Mouse (Mus musculus) frontal cortex, postnatal 10 days (tissue): ENCODE measurements around the gene Zar1l.
"Not testable (repeated sequence)": the region's sequence is repeated elsewhere in the genome, so short reads cannot be mapped to it uniquely, and the experiment has no call there.

Source experiments
- DNase-seq, 2 experiments: peaks; one replicate each; pipeline ENCODE4 v3.0.0; 2022; ENCODE audit warnings: low spot score in 2 of 2, mixed read lengths in 1 of 2

Gene Zar1l

GRCm38 (mm10) chr5:150518064-150518463 lies at the start of gene Zar1l:
TSS of gene Zar1l (minus strand) at chr5:150518164.
- no peak for DNase-seq

DNA sequence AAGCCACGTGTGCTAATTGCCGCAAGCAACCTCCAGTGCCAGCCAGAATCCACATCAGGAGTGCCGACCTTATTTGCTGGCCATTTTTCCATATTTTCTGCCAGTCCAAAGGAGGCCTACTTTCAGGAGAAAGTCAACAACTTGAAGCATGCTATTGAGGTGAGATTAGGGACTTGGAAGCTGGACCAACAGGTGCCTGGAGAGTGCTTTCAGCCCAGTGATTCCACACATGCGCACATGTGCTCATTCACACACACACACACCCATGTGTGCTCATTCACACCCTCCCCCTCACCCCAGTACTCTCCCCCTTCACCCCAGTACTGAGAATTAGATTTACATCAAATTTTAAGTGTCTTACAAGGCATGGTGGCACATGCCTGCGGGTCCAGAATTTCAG lies 49.0 kb upstream of the Zar1l start:
- DNase-seq, result no peak

GRCm38 (mm10) chr5:150566226-150566625 lies 48.3 kb upstream of the Zar1l start:
- peak; percentile 26 to 47 for DNase-seq

- no peak for DNase-seq
These were observed 46.5 kb upstream of the Zar1l start for GRCm38 (mm10) chr5:150564426-150564825.

- no peak for DNase-seq
These were observed 43.8 kb upstream of the Zar1l start for GRCm38 (mm10) chr5:150561783-150562182.

GRCm38 (mm10) chr5:150561376-150561775 lies 43.4 kb upstream of the Zar1l start:
- DNase-seq, result no peak

GRCm38 (mm10) chr5:150560851-150561250 lies 42.9 kb upstream of the Zar1l start:
- no peak for DNase-seq

- no peak for DNase-seq
These were observed 41.6 kb upstream of the Zar1l start for GRCm38 (mm10) chr5:150559519-150560103.

DNA sequence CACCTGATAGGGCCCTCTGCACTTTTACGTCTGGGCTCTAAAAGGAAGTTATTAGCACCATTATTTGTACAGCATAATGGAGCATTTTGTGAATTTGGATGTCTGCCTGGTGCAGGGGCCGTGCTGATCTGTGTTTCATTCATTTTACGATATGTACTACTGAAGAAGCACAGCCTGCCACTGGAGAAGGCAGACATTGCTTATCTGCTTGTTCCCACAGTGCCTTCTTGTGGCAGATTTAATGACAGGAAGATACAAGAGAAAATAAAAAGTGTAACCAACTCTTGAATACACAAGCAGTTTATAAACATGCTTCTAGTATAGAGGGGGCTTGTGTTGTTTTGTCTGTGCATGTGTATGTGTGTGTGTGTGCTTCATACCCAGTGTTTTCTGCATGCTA lies 33.7 kb upstream of the Zar1l start:
- no peak for DNase-seq

- DNase-seq, result no peak
These were observed 25.2 kb upstream of the Zar1l start for GRCm38 (mm10) chr5:150543184-150543583.

DNA sequence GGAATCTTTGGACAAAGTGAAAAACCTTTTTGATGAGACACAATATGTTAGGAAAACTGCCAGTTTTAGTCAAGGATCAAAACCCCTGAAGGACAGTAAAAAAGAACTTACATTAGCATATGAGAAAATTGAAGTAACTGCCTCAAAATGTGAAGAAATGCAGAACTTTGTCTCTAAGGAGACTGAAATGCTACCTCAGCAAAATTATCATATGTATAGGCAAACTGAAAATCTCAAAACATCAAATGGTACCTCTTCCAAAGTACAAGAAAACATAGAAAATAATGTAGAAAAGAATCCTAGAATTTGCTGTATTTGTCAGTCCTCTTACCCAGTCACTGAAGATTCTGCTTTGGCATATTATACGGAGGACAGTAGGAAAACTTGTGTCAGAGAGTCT lies 23.3 kb upstream of the Zar1l start:
- DNase-seq, result no peak

DNA sequence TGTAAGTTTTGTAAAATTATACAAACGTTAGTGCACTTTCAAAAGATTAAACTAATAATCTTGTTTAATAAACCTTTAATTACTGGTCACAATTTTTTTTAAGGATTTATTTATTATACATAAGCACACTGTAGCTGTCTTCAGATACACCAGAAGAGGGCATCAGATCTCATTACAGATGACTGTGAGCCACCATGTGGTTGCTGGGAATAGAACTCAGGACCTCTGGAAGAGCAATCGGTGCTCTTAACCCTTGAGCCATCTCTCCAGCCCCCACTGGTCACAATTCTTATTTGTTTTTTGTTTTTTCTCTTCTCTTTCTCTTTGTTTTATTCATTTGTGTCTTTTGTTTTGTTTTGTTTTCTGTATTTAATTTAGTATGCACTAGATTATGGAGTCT lies 7.3 kb upstream of the Zar1l start:
- DNase-seq, result no peak

DNA sequence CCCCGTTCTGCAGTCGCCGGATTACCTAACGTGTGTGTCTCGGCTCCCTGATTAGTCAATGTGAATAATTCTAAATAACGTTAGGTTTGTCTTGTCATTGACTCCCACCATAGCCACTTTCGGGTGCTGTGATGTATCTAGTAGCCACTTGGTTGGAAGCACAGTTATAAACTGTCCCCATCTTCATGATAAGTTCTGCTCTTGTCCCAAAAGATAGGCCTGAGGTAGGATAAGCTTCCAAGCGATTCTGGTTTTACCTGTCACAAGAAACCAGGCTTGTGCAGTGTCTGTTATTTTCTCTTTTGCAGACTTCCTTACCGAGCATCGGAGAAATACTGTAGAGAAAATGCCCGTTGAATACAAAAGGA lies 4.9 kb upstream of the Zar1l start:
- DNase-seq, result no peak

- peak; percentile 80 to 89 for DNase-seq
These were observed 4.2 kb upstream of the Zar1l start, which contains the start of gene Brca2 for GRCm38 (mm10) chr5:150521937-150522866. TSS of gene Brca2 (plus strand) at chr5:150522630.

GRCm38 (mm10) chr5:150519551-150519950 lies 1.6 kb upstream of the Zar1l start:
- DNase-seq, result no peak

- no peak for DNase-seq
These were observed 3.9 kb downstream of the Zar1l start for GRCm38 (mm10) chr5:150514027-150514426.

DNA sequence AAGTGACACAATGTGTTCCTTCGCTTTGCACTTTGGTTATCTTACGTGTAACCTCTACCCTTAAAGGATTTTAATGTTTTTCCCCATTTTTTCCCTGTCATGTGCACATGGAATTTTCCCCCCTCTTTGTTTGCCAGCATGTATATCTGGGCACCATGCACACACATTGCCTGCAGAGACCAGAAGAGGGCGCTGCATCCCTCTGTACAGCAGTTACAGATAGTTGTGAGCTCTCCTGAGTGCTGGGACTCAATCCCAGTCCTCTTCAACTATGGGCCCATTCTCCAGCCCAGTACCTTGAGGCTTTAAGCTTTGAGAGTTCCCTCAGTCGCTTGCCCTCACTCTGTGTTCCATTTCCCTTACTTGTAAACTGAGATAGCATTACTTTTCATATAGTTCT lies 4.7 kb downstream of the Zar1l start:
- no peak for DNase-seq

DNA sequence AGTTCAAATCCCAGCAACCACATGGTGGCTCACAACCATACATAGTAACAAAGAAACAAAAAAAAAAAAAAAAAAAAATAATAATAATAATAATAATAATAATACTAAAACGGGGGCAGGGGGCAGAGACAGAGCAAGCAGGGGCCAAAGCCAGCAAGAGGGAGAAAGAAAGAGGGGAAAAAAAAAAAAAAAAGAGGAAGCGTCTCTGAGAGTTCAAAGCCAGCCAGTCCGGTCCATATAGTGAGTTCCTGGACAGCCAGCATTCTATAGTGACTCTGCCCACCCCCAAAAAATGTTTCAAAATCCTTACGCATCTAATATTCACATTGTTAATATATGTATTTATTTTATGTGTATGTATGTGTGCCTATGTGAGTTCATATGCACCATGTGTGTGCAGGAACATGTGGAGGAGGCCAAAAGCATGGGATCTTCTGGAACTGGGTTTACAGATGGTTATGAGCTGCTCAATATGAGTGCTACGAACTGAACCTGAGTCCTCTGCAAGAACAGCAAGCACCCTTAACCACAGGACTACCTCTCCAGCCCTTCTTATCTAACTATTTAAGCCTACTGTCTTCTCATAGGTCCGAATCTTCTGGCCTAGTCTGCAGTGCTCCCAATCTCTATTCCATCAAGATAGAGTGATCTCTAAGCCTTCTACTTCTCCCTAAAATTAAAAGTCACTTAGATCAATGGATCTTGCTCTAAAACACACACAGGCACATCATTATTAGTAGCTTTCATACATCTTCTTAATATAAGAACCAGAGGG lies 7.3 kb downstream of the Zar1l start:
- no peak for DNase-seq

- peak in 1 of 2 experiments; percentile 19 for DNase-seq
These were observed 22.2 kb downstream of the Zar1l start for GRCm38 (mm10) chr5:150495792-150496191.

- not testable (repeated sequence) for DNase-seq
These were observed 26.3 kb downstream of the Zar1l start for GRCm38 (mm10) chr5:150491573-150492173.

DNA sequence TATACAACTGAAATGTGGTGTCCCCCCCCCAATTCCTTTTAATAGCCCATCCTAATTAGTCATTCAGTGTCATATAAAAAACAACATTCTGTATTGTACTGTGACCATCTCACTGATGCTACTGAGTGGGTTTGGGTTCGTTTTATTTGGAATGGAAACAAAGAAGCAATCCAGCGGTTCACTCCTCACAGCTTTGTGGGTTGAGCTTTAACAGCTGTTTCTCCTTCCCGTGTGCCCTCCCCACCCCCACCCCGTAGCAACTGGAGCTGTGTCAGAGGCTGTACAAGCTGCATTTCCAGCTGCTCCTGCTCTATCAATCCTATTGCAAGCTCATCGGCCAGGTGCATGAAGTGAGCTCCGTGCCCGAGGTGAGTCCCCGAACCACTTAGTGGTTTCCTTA lies 27.1 kb downstream of the Zar1l start:
- DNase-seq, result no peak

DNA sequence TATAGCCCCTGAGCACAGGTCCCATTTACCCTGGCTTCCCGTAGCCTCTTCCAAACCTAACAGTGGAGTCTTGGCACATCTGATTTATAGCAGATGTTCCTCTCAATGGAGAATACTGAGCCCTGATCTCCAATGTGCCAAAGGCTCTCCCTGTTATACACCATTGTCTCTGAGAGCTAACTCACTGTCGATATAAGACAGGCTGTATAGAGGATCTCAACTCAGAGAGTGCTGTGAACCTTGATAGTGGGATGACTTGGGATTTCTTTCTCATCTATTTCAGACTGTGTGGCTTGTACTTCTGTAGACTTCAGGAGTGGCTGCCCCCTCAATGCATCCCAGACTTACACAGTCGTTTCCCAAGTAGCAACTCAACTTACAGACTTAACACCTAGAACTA lies 27.7 kb downstream of the Zar1l start:
- DNase-seq, result no peak
